Mouse (Mus musculus) heart, postnatal 14 days (tissue): Measurements from ENCODE around the gene Xrcc3. TPM values are rescaled to one million over a fixed set of nuclear protein-coding genes. Genes with fewer than 3 reads are reported as not detected.

Source experiments
- DNase-seq, 2 experiments: peaks; one replicate each; pipeline ENCODE4 v3.0.0; 2021 to 2022
- intact Hi-C: fragments of 180-260 bp; cut with DNase I; formaldehyde crosslinking; loops from one replicate; pipeline ENCODE4 v1.15.1; 2025
- total RNA-seq, 2 experiments: library from RNA; stranded (reverse); gene quantifications; 2 replicates each; pipeline ENCODE4 v1.2.3; 2021

Xrcc3 gene
- total RNA-seq, 2 experiments from 2014 or later = 2.1 to 3.1 TPM

GRCm38 (mm10) chr12:111816967-111817366 lies 3.3 kb upstream of the Xrcc3 start:
- DNase-seq = no peak
- intact Hi-C loops = no loop called here

GRCm38 (mm10) chr12:111816528-111816927 lies 2.9 kb upstream of the Xrcc3 start:
- intact Hi-C loops = no loop called here

GRCm38 (mm10) chr12:111814769-111815762 lies 1.4 kb upstream of the Xrcc3 start:
- intact Hi-C loops = no loop called here
- no peak for DNase-seq

More at GRCm38 (mm10) chr12:111816528-111816927, 2.9 kb upstream of the Xrcc3 start:
- peak; percentile 41 to 47 for DNase-seq

- intact Hi-C loops = no loop called here
- no peak for DNase-seq
Observed at GRCm38 (mm10) chr12:111813111-111813765, 435 bp downstream of the Xrcc3 start.

GRCm38 (mm10) chr12:111812611-111813010 lies 1.1 kb downstream of the Xrcc3 start:
- intact Hi-C loops = no loop called here
- no peak for DNase-seq

DNA sequence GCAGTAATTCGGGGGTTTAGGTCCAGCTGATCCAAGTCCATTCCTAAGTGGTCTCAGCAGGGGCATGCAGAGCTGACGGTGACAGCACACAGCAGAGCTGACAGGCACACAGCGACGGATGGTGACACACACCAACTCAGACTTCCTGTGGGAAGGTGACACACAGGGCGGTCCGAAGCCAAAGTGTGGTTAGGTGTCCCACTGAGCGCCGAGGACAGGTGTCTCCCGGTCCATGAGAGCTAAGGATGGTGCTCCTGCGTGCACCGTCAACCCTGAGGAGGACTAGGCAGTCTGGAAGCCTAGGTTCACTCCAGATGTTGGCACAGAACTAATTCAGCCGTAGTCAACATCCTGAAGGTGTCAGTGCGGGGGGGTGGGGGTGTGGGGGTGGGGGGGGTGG lies 1.6 kb downstream of the Xrcc3 start:
- no peak for DNase-seq
- intact Hi-C loops = no loop called here

- intact Hi-C loops = loop anchor here (5.0 kb wide), 1 partner anchor 42 kb away; no protein-coding TSS in a partner anchor
Observed at GRCm38 (mm10) chr12:111809762-111810161, 3.9 kb downstream of the Xrcc3 start.

DNA sequence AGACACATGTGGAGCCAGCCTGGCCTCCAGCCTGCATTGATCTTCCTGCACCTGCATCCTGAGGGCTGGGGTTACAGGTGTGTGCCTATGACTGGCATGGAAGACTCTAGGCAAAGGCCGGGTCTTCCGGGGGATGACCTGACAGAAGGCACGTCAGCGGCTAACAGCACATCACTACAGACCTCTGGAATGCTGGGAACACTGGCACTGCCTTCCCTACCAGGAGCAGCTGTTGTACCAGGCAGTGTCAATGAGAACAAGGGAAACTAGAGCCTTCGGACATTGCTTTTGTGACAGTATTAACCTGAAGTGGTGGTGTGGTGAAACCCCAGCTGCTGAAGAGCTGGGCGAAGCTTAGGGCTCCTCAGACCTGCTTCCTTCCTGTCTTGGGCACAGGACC lies 4.9 kb downstream of the Xrcc3 start:
- intact Hi-C loops = loop anchor here (5.0 kb wide), 1 partner anchor 41 kb away; no protein-coding TSS in a partner anchor
- no peak for DNase-seq

More at GRCm38 (mm10) chr12:111809762-111810161, 3.9 kb downstream of the Xrcc3 start:
- peak; percentile 75 to 83 for DNase-seq

DNA sequence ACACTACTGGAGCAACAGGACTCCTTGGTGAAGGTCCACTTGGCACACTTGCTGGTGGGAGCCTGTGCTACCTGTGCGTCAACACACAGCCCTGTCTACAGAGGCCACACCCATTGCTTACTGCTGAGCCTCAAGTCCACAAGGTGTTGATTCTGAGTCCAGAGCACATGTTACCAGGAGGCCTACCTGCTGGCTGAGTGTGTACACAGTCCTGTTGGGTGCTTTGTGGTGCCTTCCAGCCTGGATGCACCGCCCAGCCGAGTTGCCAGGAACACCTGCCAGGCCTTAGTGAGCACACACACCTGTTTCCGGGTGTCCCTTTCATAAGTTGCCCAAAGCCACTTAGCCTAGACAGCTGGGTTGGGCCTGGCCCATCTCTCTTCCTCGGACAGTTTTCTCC lies 10.1 kb downstream of the Xrcc3 start:
- DNase-seq = no peak
- intact Hi-C loops = no loop called here

- intact Hi-C loops = no loop called here
- no peak for DNase-seq
Observed at GRCm38 (mm10) chr12:111800459-111801183, 13.1 kb downstream of the Xrcc3 start.

GRCm38 (mm10) chr12:111798493-111798892 lies 15.2 kb downstream of the Xrcc3 start:
- DNase-seq = no peak
- intact Hi-C loops = no loop called here

DNA sequence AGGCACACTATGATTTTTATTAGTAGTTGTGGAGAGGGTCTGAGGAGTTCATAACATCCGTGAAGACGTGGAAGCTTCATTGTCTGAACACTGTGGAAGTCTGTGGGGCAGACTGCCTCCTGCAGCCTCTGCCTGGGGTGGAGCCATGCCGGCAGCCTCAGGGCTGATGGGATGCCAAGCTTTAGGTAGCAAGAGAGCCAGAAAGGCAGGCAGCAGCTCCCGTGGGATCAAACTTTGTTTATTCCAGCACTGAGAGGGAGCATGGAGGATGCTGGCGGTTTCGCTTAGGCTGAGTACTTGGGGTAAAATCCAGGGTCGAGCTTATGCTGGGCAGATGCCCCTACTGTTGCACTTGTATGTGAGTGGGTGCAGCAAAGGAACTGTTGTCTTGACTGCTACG lies 16.4 kb downstream of the Xrcc3 start:
- DNase-seq = no peak
- intact Hi-C loops = no loop called here

GRCm38 (mm10) chr12:111795180-111795895 lies 18.3 kb downstream of the Xrcc3 start:
- DNase-seq = peak; percentile 54 to 74
- intact Hi-C loops = no loop called here

- DNase-seq = no peak
- intact Hi-C loops = no loop called here
Observed at GRCm38 (mm10) chr12:111794526-111795179, 19.0 kb downstream of the Xrcc3 start.

DNA sequence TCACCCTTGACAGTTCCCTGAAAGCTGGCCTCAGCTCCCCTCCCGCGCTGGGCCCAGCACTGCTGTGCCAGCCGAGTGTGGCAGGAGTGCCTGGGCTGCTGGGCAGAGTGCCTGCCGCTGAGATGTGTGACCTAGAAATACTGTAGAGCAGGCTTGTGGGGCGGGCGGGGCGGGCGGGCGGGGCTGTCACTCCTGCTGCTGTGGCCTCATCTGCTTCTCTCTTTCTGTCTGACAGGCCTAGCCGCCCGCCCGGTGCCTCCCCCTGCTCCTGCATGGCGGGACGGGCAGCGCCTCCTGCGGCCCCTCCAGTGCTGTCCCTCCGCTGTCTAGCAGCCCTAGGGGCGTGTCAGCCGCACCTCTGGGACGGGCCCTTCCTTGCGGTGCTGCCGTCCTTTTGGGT lies 19.6 kb downstream of the Xrcc3 start:
- intact Hi-C loops = no loop called here
- DNase-seq = peak; percentile 69 to 78

- intact Hi-C loops = no loop called here
- DNase-seq = no peak
Observed at GRCm38 (mm10) chr12:111791474-111792104, 22.1 kb downstream of the Xrcc3 start.

DNA sequence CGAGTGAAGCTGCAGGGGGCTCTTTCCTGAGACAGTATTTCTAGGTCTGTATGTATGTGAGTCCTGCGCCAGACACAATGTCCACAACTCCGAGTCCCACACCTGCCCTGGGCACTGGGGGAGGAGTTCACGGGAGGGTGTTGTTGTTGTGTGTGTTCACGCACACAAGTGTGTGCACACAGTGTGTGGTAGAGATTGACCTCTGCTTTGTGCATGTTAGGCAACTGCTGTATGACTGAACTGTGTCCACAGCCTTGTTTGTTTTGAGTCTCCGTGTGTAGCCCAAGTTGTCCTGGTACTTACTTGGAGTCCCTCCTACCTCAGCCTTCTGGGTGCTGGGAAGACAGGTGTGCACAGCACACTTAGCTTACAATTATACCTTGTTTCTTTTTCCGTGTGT lies 23.0 kb downstream of the Xrcc3 start:
- intact Hi-C loops = no loop called here
- DNase-seq = no peak

- DNase-seq = no peak
- intact Hi-C loops = no loop called here
Observed at GRCm38 (mm10) chr12:111790090-111790489, 23.6 kb downstream of the Xrcc3 start.

GRCm38 (mm10) chr12:111787015-111787414 lies 26.7 kb downstream of the Xrcc3 start:
- intact Hi-C loops = no loop called here

More at GRCm38 (mm10) chr12:111787015-111787414, 26.7 kb downstream of the Xrcc3 start:
- DNase-seq = no peak
